Mouse (Mus musculus): ENCODE results near the gene Sytl3.

Sytl3 gene

GRCm38 (mm10) chr17:6736306-6737272, 77.7 kb downstream of the Sytl3 start:
- DNase-seq (ENCODE audit: extremely low spot score) = no peak

GRCm38 (mm10) chr17:6737273-6737997, 78.5 kb downstream of the Sytl3 start:
- DNase-seq (ENCODE audit: extremely low spot score) = no peak

- DNase-seq (ENCODE audit: extremely low spot score) = no peak
Observed at GRCm38 (mm10) chr17:6738836-6739235, 79.9 kb downstream of the Sytl3 start.

- DNase-seq (ENCODE audit: extremely low spot score) = no peak
Observed at GRCm38 (mm10) chr17:6739266-6739665, 80.4 kb downstream of the Sytl3 start.

GRCm38 (mm10) chr17:6739756-6740155, 80.9 kb downstream of the Sytl3 start:
- no peak for DNase-seq (ENCODE audit: extremely low spot score)

GRCm38 (mm10) chr17:6740331-6741170, 81.7 kb downstream of the Sytl3 start:
- DNase-seq (ENCODE audit: extremely low spot score) = no peak

- DNase-seq (ENCODE audit: extremely low spot score) = no peak
Observed at GRCm38 (mm10) chr17:6741271-6741670, 82.4 kb downstream of the Sytl3 start.

- no peak for DNase-seq (ENCODE audit: extremely low spot score)
Observed at GRCm38 (mm10) chr17:6742083-6743038, 83.5 kb downstream of the Sytl3 start.

- no peak for DNase-seq (ENCODE audit: extremely low spot score)
Observed at GRCm38 (mm10) chr17:6743039-6743575, 84.2 kb downstream of the Sytl3 start.

- DNase-seq (ENCODE audit: extremely low spot score) = no peak
Observed at GRCm38 (mm10) chr17:6743787-6744239, 84.9 kb downstream of the Sytl3 start.

- DNase-seq (ENCODE audit: extremely low spot score) = no peak
Observed at GRCm38 (mm10) chr17:6744366-6744765, 85.5 kb downstream of the Sytl3 start.

- DNase-seq (ENCODE audit: extremely low spot score) = no peak
Observed at GRCm38 (mm10) chr17:6744871-6745270, 86.0 kb downstream of the Sytl3 start.

- no peak for DNase-seq (ENCODE audit: extremely low spot score)
Observed at GRCm38 (mm10) chr17:6745503-6745902, 86.6 kb downstream of the Sytl3 start.

- no peak for DNase-seq (ENCODE audit: extremely low spot score)
Observed at GRCm38 (mm10) chr17:6745975-6746374, 87.1 kb downstream of the Sytl3 start.

- no peak for DNase-seq (ENCODE audit: extremely low spot score)
Observed at GRCm38 (mm10) chr17:6746452-6747231, 87.7 kb downstream of the Sytl3 start.

- no peak for DNase-seq (ENCODE audit: extremely low spot score)
Observed at GRCm38 (mm10) chr17:6747478-6747877, 88.6 kb downstream of the Sytl3 start.

- no peak for DNase-seq (ENCODE audit: extremely low spot score)
Observed at GRCm38 (mm10) chr17:6748779-6749464, 90.0 kb downstream of the Sytl3 start.

- DNase-seq (ENCODE audit: extremely low spot score) = no peak
Observed at GRCm38 (mm10) chr17:6751221-6751859, 92.4 kb downstream of the Sytl3 start.

All from embryo, embryonic 9.5 days (tissue).